Mouse (Mus musculus): ENCODE measurements around the gene Crlf2.
A peak's percentile ranks its signal among the peaks of the same experiment; 100 is the strongest.

Gene Crlf2

DNA sequence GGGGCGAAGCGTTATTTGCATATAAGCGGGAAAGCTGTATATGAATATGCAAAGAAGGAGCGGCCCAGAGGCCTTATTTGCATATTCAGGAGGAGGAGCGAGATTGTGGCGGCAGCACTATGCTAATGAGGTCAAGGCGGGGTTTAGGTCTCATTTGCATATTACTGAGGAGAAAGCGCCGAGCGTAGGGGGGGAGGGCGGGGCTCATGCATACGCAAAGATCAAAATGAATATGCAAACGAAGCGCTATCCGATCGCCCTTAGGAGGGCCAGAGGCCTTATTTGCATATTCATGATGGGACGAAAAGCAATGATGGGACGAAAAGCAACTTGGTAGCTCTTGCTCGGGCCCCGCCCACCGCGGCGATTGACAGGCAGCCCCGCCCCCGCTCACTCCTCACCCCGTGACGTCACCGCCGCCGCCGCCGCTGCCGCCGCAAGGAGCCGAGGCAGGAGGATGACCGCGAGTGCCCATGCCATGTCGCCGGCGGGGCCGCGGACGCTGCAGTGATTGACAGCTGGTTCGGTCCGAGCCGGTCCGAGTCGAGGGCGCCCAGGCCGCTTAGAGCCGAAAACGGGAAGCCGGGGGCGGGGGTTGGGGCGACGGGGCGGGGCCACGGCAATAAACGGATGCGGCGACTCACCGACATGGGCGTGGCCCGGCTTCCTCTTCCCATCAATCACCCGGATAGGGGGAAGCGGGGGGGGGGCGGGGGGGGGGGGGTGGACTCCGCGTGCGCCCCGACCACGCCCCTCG is at the start of gene Crlf2:
Crlf2 (minus strand) TSS at position 590 of the 757 bp plus-strand sequence.
- DNase-seq (ENCODE audit: low read depth, low spot score): peak; percentile 81

DNA sequence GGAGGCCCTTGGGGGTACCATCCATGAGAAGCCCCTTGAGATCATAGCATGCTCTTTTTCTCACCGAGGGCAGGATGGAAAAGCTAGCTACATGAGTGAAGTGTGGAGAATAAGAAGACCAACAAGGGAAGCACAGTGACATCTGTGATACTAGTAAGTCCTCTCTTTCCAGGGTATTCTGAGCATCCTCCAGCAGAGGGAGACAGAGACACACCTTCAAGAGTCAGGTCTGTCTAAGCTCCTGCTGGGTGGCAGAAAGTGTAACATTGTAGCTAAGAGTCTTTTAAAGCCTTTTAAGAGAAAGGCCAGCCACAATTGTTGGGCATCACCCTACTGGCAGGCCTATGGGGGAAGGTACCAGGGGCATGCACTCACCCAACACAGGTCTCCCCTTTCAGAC is 43.8 kb upstream of the Crlf2 start:
- DNase-seq (ENCODE audit: low read depth, low spot score): no peak

DNA sequence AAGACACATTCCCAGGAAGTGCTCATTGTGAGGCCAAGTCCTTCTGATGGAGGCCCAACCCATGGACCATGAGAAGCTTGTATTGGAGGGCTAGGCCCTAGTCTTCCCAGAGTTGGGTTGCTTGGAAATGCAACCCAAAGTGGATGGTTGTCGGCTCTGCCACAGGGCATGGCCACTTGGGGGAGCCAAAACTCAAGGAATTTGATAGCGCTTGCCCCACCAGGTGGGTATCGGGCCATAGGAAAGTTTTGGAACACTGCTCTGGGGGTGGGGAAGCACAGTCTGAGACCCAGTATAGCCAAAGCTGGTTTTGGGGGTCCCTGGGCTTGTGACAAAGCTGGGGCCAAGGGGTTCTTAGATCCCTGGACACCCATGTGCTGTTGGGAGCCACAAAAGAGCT is 42.3 kb upstream of the Crlf2 start:
- DNase-seq (ENCODE audit: low read depth, low spot score): no peak

DNA sequence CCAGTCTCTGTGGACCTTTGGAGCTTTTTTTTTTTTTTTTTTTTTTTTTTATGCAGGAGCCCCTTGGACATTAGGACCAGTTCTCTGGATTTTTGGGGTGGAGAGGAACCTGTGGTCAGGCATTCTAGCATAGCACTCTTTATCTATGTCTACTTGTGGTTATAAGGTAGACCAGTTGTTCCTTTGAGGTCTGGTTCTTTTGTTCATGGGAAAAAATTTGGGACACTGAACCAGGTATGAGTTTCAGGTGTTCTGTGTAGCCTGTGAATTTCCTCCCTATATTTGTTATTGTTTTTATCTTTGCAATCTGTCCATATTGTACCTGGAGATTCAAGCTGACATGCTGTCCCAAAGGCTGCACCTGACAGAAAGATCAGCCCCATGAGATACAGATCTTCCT is 40.1 kb upstream of the Crlf2 start:
- peak; percentile 28 for DNase-seq (ENCODE audit: low read depth, low spot score)

DNA sequence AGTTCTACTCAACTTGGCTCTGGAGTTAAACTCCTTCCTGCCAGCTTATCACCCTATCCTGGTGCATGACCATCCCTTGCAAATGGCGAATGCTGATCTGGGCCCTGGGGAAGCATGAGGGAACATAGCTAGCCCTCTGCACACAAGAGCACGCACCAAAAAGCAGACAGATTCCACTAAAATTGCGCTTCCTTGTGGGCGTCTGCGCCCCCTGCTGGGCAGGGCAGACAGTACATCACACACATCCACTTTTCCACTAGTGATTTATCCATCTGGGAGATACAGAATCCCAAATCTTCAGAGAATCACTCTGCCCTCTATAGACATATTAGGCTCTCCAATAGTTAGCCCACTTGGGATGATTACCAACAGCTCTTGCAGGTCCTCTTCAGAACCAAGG is 37.9 kb upstream of the Crlf2 start:
- no peak for DNase-seq (ENCODE audit: low read depth, low spot score)

DNA sequence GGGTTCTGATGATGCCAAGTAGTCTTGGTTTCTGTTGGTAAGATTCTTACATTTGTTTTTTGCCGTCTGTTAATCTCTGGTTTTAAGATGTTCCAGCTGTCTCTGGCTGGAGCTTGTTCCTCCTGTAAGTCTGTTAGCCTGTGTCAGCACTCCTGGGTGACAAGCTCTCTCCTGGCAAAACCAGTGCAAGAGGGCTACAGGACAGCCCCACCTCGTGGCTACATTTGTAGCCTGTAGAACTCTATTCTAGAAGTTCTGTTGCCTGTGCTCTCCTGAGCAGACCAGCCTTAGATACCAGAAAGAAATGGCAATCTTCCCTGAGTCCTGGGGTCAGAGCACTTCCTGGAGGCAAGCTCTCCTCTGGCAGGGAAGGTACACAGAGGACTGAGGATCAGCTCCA is 4.0 kb upstream of the Crlf2 start:
- DNase-seq (ENCODE audit: low read depth, low spot score): no peak

DNA sequence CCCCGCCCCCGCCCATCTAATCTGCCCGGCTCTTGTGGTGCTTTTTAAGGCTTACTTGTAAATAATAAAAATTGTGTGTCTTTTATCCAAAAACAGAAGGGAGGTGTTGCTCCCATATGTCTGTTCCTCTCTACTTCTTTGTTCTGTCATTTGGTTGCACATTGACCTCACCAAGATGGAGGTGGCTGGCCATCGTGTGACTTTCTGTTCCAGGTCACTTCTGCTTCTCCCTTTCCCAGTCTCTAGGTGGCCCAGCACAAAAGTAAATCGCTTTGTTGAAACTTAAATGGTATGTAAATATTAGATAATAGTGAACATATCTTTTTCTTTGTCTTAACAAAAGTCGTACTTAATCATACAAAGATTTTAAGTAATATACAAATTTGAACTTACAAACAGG is 398 bp upstream of the Crlf2 start:
- DNase-seq (ENCODE audit: low read depth, low spot score): no peak

DNA sequence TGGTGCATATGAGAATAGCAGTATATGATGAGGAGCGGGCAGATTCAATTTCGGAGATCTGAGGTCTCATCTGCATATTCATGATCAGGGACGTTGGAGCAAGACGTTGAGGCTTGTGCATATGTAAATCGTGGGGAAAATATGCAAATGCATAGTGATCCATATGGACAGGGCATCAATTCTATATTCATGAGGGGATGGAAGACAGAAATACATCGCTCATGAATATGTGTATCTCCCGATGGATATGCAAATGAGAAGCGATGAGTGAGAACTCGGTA is 730 bp downstream of the Crlf2 start:
- no peak for DNase-seq (ENCODE audit: low read depth, low spot score)

DNA sequence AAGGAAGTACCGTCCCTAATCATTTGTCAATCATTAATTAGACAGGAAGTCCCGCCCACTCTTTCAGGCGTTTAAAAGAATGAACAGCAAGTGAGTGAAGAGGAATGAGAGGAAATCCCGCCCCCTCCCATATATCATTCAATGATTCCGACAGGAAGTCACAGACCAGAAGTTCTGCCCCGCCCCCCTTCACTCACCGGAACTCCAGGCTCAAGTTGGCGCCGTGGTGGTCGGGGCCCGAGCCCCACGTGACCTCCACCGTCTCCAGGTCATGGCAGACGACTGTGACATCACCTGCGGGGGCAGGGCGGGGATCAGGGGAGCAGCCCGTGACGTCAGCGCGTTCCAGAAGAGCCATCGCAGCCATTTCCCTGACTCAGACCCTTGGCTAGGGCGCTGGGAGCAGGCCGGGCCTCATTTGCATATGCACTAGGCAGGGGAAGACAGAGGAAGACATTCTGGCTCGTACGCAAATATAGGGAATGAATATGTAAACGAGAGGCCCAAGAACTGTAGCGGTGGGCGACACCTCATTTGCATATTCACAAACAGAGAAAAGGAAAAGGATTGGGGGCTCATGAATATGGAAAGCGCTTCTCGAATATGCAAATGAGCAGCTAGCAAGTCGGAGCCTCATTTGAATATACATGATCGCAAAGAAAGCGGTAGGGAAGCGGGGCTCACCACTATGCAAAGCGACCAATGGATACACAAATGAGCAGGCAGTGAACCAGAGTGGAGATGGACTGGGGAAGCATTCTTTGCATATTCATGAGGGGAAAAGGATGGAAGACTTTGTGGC is 1.3 kb downstream of the Crlf2 start:
- peak; percentile 97 for DNase-seq (ENCODE audit: low read depth, low spot score)

DNA sequence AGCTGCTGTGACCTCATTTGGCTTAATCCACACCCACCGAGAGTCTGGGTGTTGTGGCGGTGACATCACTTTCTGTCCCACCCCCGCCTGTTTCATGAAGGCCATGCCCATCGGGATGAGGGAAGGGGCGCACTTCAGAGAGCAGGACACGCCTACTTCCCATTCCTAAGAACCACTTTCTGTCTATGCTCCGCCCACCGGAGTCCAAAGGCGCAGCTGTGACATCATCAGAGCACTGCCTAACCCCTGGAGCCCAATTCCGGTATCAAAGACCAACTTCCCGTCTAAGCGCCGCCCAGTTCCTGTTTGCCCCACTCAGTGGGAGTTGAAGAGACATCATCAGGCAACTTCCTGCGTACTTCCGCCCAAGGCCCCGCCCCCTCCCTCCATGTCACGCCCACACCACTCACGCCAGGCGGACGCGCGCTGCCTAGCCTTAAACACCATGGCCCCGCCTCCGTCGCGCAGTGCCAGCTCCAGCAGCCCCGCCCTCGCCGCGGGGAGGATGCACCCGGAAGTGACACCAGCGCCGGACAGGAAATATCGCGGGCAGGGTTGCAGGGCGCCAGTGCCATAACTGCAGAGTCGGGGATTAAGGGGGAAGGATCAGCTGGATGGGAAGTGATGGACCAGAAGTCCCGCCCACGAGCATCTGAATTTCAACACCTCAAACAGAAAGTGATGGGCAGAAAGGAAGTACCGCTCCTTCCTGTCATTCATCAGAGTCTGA is 2.0 kb downstream of the Crlf2 start:
- no peak for DNase-seq (ENCODE audit: low read depth, low spot score)

DNA sequence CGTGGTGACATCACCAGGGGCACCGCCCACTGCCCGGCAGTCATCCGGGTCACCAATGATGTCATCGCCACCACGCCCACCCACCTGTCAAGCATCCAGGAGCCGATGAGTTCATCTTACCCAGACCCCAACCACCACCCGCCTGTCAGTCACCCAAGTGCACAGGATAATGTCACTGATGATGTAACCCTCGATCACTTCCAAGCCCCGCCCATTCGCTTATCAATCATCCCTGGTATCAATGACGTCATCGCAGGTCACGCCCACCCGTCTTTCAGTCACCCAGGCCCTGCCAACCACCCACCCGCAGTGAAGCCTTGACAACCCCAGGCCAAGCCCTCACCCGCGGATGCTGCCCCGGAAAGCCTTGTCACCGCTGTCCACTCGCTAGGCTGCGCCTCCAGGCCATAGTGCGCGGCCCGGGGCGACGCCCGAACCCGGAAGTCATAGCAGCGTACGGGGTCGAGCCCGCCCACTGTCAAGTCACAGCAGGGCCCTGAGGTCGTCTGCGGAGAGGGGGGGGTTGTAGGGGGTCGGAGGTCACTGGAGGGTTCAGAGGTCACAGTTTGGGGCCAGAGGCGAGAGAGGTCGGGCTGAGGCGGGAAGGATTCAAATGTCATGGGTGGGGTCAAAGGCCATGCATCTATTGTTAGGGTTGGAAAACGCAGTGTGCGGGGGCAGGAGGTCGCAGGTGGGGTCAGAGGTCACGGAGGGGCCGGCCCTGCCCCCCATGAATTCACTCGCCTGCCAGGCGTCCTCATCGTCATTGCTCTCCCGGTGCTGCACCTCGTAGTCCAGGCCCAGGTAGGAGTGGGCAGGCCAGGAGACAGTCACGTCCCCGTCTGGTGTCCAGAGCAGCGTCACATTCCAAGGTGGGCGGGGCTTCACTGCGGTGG is 2.9 kb downstream of the Crlf2 start:
- no peak for DNase-seq (ENCODE audit: low read depth, low spot score)

DNA sequence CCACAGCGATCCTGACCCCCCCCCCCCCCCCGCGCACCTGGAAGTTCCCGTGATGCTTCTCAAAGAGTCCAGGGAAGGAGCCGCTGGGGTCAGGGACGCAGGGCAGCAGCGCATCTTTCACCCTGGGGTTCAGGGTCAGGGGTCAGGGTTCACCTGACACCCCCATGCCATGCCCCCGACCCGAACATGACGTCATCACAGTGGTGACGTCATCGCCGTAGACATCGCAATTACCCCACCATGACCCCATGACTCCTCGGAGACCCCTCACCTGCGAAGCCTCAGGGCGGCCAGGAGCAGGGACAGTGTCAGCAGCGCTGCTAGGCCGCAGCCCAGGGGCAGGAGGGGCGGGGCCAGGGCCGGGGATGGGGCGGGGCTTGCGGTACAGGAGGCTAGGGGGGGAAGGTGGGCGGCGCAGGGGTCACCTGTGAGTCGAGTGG is 3.5 kb downstream of the Crlf2 start:
- DNase-seq (ENCODE audit: low read depth, low spot score): no peak

DNA sequence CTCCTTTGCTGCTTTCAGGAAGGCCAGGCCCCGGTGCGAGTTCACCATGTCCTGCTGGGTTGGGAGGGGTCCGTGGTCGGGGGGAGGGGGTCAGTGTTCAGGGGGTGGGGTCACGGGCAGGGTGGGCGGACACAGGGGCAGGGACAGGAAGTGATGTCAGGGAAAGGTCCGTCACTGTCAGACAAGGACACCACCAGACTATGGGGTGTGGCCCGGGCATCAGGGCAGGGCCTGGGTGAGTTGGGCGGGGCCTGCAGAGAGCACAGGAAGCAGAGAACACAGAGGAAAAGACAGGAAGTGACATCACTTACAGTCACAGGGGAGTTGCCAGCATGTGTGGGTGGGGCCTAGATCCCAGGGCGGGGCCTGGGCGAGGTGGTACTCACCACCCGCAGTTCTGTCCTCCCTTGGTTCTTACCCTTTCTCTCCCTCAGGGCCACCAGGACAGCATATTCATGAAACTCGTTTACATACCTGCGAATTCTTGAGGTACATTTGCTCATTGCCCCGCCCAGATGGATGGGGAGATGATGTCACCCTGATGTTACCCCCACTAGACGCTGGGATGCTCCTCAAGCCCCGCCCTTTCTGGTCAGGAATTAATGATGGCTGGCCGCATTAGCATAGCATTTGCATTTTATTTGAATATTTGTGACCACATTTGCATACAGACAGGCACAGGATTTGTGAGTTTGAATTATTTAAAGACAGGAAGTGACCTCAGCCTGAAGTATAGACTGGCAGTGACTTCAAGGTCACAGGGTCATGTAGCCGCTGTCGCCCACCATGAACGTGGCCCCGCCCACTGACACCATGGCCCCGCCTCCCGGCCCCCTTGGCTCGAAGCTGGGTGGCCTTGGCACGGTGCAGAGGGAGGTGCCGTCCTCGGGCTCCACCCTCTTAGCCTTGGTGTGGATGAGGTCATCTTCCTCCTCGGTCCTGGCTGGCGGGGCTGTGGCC is 4.4 kb downstream of the Crlf2 start:
- DNase-seq (ENCODE audit: low read depth, low spot score): no peak

DNA sequence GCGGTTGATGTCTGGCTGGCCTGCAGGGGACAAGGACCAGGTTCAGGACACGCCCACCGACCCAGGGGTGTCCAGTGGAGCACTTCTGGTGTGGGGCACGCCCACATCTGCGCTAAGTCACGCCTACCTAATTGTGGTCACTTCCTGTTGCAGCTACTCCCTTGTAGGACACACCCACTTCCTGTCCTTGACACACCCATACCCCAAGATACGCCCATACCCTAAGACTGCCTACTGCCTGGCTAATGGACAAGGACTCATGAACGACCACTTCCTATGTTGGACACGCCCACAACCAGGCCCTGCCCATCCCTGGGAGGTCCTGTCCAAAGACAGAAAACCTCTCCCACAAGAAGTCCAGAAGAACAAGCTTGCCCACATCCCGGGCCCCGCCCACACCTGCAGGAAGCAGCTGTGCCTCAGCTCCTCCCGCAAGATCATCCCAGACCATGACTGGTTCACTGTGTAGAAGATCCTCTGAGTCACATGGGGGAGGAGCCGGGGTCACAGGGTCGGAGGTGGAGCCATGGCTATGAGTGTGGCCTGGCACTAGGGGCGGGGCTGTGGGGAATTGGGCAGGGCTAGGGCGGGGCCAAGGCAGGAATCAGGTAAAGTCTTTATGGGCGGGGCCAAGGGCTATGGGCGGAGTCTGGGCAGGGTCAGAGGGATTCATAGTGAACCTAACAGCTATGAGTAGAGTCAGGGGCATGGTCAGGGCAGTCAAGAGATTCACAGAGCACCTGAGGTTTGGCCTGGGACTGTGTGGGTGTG is 5.4 kb downstream of the Crlf2 start:
- no peak for DNase-seq (ENCODE audit: low read depth, low spot score)

DNA sequence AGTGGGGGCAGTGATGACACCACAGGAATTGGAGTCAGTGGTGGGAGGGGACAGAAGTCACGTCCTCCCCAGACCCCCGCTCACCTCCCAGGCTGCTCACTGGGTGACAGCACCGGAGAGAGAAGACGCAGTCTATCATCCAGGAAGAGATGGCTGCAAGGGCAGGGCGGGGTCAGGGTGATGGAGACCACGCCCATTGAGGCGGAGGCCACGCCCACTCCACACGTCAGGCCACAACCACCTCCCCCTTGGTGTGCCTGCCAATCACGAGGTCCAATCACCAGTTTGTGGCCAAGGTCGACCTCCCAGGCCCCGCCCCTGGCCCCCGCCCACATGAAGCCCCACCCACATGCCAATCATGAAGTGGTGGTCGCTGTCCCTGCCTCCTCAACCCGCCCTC is 6.3 kb downstream of the Crlf2 start:
- no peak for DNase-seq (ENCODE audit: low read depth, low spot score)

DNA sequence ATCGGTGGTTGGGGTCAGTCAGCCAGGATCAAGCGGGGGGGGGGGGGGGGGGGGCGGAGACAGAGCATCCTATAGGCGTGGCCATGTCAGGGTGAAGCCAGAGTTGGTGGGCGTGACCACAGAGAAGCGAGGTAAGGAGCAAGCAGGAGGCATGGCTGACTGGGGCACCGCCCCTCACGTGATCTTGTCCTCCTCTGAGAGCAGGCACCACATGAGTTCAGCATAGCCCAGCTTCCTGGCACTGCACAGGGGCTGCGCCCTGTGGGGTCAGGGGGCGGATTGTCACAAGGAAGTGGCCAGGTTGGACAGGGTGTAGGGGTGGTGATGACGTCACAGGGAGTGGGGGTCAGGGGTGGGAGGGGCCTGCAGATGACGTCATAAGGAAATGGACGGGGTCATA is 6.7 kb downstream of the Crlf2 start:
- no peak for DNase-seq (ENCODE audit: low read depth, low spot score)

DNA sequence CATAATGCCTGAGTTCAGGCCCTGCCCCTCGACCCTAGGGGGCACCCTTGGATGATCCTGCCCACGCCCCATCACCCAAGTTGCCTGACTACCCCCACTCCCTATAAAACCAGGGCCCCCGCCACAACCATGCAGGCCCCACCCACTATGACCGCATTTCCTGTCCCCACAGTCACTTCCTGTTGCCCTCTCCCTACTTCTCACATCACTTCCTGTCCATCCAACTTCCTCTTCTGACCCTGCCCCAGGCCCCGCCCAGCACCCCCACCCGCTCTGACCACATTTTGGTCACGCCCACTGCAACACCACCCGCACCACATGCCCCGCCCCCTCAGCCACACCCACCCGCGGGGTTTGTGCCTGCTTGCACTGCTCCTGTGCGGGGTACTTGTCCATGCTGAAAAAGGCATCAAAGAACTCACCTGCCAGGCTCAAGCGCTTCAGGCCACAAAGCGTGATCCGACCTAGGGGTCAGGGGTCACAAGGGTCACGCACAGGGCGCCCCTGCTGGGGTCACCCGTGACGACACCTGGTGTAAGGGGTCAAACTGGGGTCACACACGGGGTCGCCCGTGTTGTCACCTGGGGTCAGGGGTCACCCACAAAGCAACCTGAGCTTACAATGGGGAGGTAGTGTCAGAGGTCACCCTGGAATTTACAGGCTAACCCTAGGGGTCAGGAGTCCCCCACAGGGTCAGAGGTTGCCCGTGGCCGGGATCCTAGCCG is 7.6 kb downstream of the Crlf2 start:
- no peak for DNase-seq (ENCODE audit: low read depth, low spot score)

DNA sequence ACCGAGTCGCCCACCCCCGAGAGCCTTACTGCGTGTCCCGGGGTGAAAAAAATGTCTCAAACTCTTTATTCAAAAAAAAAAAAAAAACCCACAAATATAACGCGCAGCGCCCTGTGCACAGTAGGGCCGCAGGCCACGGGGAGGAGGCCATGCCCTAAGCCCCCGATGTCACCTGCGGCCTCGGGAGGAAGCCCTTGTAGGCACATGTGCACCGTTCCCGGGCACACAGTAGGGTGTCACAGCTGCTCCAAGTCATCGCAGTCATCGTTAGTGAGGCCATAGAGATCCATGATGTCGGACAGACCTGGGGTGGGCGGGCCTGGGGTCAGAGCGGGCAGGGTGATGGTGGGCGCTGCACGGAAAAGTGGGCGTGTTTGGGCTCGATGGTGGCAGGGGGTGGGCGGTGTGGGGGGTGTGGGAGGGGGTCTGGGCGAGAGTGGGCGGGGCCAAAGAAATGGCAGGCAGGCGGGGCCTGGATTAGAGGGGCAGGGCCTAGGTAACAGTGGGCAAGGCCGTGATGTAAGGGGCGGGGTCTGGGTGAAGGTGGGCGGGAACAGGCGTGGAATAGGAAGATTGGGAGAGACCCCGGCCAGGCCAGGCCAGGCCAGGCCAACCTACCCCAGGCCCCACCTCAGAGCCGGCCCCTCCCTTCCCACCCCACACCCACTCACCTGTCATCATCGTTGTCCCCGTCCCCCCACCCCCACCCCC is 8.4 kb downstream of the Crlf2 start:
- DNase-seq (ENCODE audit: low read depth, low spot score): no peak

All from skeletal muscle tissue, adult 2 months (tissue).